Mouse (Mus musculus) retina, embryonic 14.5 days (tissue): ENCODE measurements around the gene Cc2d2b.
A peak's percentile ranks its signal among the peaks of the same experiment; 100 is the strongest.

ENCODE experiments used
- DNase-seq: peaks from one replicate; pipeline ENCODE4 v3.0.0-alpha.2; 2015; ENCODE audit warnings: low spot score

Gene Cc2d2b

GRCm38 (mm10) chr19:40754311-40754710 is 5.8 kb downstream of the Cc2d2b start:
- DNase-seq, result peak; percentile 53

- no peak for DNase-seq
These were observed 11.5 kb downstream of the Cc2d2b start for GRCm38 (mm10) chr19:40760071-40760470.

- DNase-seq, result no peak
These were observed 13.6 kb downstream of the Cc2d2b start for GRCm38 (mm10) chr19:40762023-40762759.

GRCm38 (mm10) chr19:40767189-40767588 is 18.6 kb downstream of the Cc2d2b start:
- DNase-seq, result no peak

GRCm38 (mm10) chr19:40769341-40769770 is 20.8 kb downstream of the Cc2d2b start:
- DNase-seq, result no peak

GRCm38 (mm10) chr19:40788004-40788714 is 39.6 kb downstream of the Cc2d2b start:
- no peak for DNase-seq

GRCm38 (mm10) chr19:40788715-40789084 is 40.1 kb downstream of the Cc2d2b start:
- no peak for DNase-seq

- DNase-seq, result no peak
These were observed 56.7 kb downstream of the Cc2d2b start for GRCm38 (mm10) chr19:40805176-40805737.

- DNase-seq, result peak; percentile 32
These were observed 61.3 kb downstream of the Cc2d2b start for GRCm38 (mm10) chr19:40809858-40810257.

- no peak for DNase-seq
These were observed 63.3 kb downstream of the Cc2d2b start for GRCm38 (mm10) chr19:40811840-40812239.

- no peak for DNase-seq
These were observed 64.2 kb downstream of the Cc2d2b start for GRCm38 (mm10) chr19:40812778-40813177.

- no peak for DNase-seq
These were observed 64.8 kb downstream of the Cc2d2b start for GRCm38 (mm10) chr19:40813385-40813784.

GRCm38 (mm10) chr19:40815645-40816183 is 67.2 kb downstream of the Cc2d2b start:
- DNase-seq, result no peak

GRCm38 (mm10) chr19:40817901-40818532 is 69.5 kb downstream of the Cc2d2b start:
- no peak for DNase-seq

GRCm38 (mm10) chr19:40818764-40819163 is 70.2 kb downstream of the Cc2d2b start:
- DNase-seq, result no peak

GRCm38 (mm10) chr19:40821306-40821825 is 72.8 kb downstream of the Cc2d2b start:
- DNase-seq, result no peak

GRCm38 (mm10) chr19:40825636-40826035 is 77.1 kb downstream of the Cc2d2b start:
- no peak for DNase-seq

GRCm38 (mm10) chr19:40826735-40827134 is 78.2 kb downstream of the Cc2d2b start:
- no peak for DNase-seq

- DNase-seq, result peak; percentile 8
These were observed 81.6 kb downstream of the Cc2d2b start for GRCm38 (mm10) chr19:40830198-40830597.

- DNase-seq, result peak; percentile 94
These were observed 82.3 kb downstream of the Cc2d2b start, which contains the start of gene Ccnj for GRCm38 (mm10) chr19:40830703-40831415. Ccnj (plus strand) TSS chr19:40831279.
